Mouse (Mus musculus) midbrain, postnatal 0 days (tissue): ENCODE results near the gene C130060K24Rik. TPM values are rescaled to one million over a fixed set of nuclear protein-coding genes. Genes with fewer than 3 reads are reported as not detected.

Source experiments
- ATAC-seq: fragments of 200-750 bp; cut with Nextera tagmentation; 2 replicates; pipeline ENCODE4 v1.8.0; 2017; ENCODE audit warnings: moderate number of reproducible peaks, mild to moderate bottlenecking, moderate TSS enrichment, moderate library complexity; ENCODE audit not compliant: low FRiP score
- DNase-seq: peaks from one replicate; pipeline ENCODE4 v3.0.0-alpha.2; 2015; ENCODE audit warnings: low spot score
- H3K27ac ChIP-seq: fragments of 300-500 bp; sonication (generic); 2 replicates; pipeline ENCODE4 v1.5.1; 2014; ENCODE audit warnings: low read depth, mild to moderate bottlenecking, low read length, mixed read lengths
- H3K27me3 ChIP-seq: fragments of 300-500 bp; sonication (generic); 2 replicates; pipeline ENCODE4 v1.6.1; 2014; ENCODE audit warnings: low read length, control low read depth, mixed read lengths; ENCODE audit not compliant: insufficient read depth
- H3K36me3 ChIP-seq: fragments of 300-500 bp; sonication (generic); 2 replicates; pipeline ENCODE4 v1.6.1; 2014; ENCODE audit warnings: low read length, control low read depth, mixed read lengths; ENCODE audit not compliant: insufficient read depth
- H3K4me1 ChIP-seq: fragments of 300-500 bp; sonication (generic); 2 replicates; pipeline ENCODE4 v1.6.1; 2014; ENCODE audit warnings: mild to moderate bottlenecking, control low read depth, antibody characterized with exemption, low read length, mixed read lengths; ENCODE audit not compliant: insufficient read depth
- H3K4me2 ChIP-seq: fragments of 300-500 bp; sonication (generic); 2 replicates; pipeline ENCODE4 v1.6.1; 2014; ENCODE audit warnings: low read depth, mild to moderate bottlenecking, low read length, mixed read lengths; ENCODE audit not compliant: poor library complexity, severe bottlenecking
- H3K4me3 ChIP-seq: fragments of 300-500 bp; sonication (generic); 2 replicates; pipeline ENCODE4 v1.5.1; 2014; ENCODE audit warnings: low read depth, mild to moderate bottlenecking, low read length, moderate library complexity
- H3K9ac ChIP-seq: fragments of 300-500 bp; sonication (generic); replicated peaks from 2 replicates; pipeline ENCODE4 v1.6.1; 2014; ENCODE audit warnings: mild to moderate bottlenecking, low read length, moderate library complexity, mixed read lengths; ENCODE audit not compliant: poor library complexity, severe bottlenecking
- H3K9me3 ChIP-seq: fragments of 300-500 bp; sonication (generic); 2 replicates; pipeline ENCODE4 v1.6.1; 2016; ENCODE audit warnings: low read length, control low read depth
- CTCF ChIP-seq: IDR thresholded peaks from 2 replicates; pipeline ENCODE4 v1.5.1; 2016; ENCODE audit warnings: antibody characterized with exemption, mild to moderate bottlenecking
- WGBS: fragments of 180-500 bp; shearing (Covaris S2); extraction: QIAGEN DNeasy Blood & Tissue Kit; methylation state at CpG from one replicate; pipeline ENCODE4 v1.1.7; 2014; 5-methylcytosine and 5-hydroxymethylcytosine counted together
- polyA plus RNA-seq: library from polyadenylated mRNA; unstranded; fragments of >200 nt; fragmentation: Nextera tagmentation; extraction: Ambion mirVana; gene quantifications from 2 replicates; pipeline ENCODE4 v1.2.1, GENCODE M21; 2015
- total RNA-seq: library from RNA; depleted of rRNA; stranded (reverse); fragments of >200 nt; gene quantifications from 2 replicates; pipeline ENCODE4 v1.2.3, GENCODE M21; 2014; rRNA removed

C130060K24Rik gene
- total RNA-seq (1.6 and 5.3 TPM in 2 replicates), polyA plus RNA-seq (1.4 and 1.8 TPM in 2 replicates)

DNA sequence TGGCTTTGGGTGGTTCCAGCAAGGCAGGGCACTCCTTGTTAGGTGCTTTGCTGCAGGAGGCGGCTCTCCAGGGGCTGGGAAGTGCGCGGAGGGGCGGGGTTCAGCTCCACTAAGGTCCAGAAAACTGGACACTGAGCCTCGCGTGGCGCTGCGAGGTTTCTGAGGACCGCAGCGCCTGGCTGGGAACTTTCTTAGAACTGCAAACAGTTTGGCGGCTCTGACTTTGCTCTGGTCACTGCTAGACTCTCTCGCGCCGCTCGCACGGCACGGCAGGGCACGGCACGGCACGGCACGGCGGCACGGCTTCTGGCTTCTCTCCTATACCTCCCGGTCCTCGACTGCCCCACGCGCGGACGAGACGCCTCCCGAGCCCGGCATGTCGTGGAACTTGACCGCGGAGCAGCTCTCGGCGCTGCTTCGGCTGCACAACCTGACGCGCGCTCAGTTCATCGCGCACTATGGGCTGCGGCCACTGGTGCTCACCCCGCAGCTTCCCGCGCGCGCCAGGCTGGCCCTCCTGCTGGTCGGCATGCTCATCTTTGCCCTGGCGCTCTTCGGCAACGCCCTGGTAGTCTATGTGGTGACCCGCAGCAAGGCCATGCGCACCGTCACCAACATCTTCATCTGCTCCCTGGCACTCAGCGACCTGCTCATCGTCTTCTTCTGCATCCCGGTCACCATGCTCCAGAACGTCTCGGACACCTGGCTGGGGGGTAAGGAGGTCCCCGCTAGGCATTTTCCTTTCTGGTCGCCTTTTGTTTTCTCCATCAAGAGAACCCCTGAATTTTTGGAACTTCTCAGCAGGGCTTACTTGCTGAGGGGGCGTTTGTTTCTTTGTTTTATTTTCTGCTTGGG, at the start of gene C130060K24Rik:
Gene C130060K24Rik (plus strand): TSS at position 188 of the 855 bp plus-strand sequence.
- ATAC-seq (peak; percentile 77), DNase-seq (peak; percentile 35)
- no peak for TF ChIP-seq CTCF
- Histone ChIP-seq H3K4me1 (0 out of 2 replicates have a peak, but pooled peaks cover 3% of the 10 kb centered on the region), H3K27ac (no peak within 1 kb of the TSS), H3K4me2 (peak within 1 kb of the TSS; percentile 88), H3K36me3 (no peaks in the 10 kb centered on the region), H3K4me3 (peak within 1 kb of the TSS; percentile 46), H3K27me3 (0 out of 2 replicates have a peak, but pooled peaks cover 5% of the 10 kb centered on the region), H3K9ac (peak within 1 kb of the TSS; percentile 34), H3K9me3 (no peaks in the 10 kb centered on the region)
- under 1% methylated on average over 64 of the region's 64 CpGs for WGBS

DNA sequence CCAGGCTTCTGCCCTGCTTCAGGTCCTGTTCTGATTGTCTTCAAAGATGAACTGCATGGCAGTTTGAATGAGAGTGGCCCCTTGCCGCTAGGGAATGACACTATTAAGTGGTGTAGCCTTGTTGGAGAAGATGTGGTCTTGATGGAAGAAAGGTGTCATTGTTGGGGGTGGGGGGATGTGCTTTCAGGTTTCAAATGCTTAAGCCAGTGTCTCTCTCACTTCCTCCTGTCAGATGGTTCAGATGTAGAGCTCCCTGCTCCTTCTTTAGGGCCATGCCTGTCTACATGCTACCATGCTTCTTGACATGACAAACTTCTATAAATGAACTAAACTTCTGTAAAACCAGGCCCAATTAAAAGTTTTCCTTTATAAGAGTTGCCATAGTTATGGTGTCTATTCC, 46.7 kb upstream of the C130060K24Rik start:
- no peak overlapping the region for H3K9ac ChIP-seq
- no peak overlapping the region for H3K4me3 ChIP-seq
- no peaks in the 10 kb centered on the region for H3K4me1 ChIP-seq
- TF ChIP-seq CTCF: no peak
- no peaks in the 10 kb centered on the region for H3K36me3 ChIP-seq
- no peaks in the 10 kb centered on the region for H3K27me3 ChIP-seq
- H3K4me2 ChIP-seq: no peak overlapping the region
- DNase-seq: no peak
- 87% methylated on average over 1 of the region's 1 CpGs for WGBS
- no peaks in the 10 kb centered on the region for H3K9me3 ChIP-seq
- ATAC-seq: no peak
- no peak overlapping the region for H3K27ac ChIP-seq

DNA sequence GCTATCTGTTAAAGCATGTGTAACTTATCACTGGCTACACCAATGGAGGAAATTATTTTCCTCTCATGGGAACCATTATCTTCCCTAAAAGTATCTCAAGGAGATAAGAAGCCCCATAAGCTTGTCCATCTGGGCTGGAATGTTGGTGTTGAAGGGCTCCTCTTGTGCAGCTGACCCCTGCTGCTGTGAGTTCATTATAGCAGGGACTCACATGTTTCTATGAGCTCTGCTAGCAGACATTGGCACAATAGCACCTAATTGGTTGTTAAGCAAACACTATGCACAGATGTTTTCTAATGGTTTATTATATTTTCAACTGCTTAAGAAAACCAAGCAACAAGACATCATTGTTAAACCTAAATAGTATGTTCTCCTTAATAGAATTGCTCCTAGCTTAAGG, 41.5 kb upstream of the C130060K24Rik start:
- Histone ChIP-seq H3K36me3 (no peaks in the 10 kb centered on the region), H3K4me2 (no peak overlapping the region), H3K9ac (no peak overlapping the region), H3K4me3 (no peak overlapping the region), H3K27ac (no peak overlapping the region), H3K27me3 (no peaks in the 10 kb centered on the region), H3K4me1 (no peaks in the 10 kb centered on the region), H3K9me3 (no peaks in the 10 kb centered on the region)
- no peak for TF ChIP-seq CTCF
- ATAC-seq (no peak), DNase-seq (no peak)

DNA sequence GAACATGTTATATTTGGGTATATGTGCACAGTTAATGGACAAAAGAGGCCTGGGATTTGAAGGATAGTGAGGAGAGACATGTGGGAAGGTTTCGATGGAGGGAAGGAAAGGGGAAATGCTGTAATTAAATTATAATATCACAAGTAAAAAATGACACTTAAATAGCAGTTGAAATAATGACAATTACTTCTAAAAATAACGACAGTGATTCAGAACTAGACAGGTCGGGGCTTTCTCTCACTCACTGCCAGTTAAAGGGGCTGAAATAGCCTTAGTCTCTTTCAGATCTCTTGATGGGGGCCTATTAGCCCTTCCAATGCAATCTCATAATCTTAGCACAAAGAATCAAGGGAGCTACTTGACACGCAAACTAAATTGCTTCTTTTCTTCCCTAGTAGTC, 39.5 kb upstream of the C130060K24Rik start:
- H3K9me3 ChIP-seq: no peaks in the 10 kb centered on the region
- no peak overlapping the region for H3K9ac ChIP-seq
- no peak for TF ChIP-seq CTCF
- no peak overlapping the region for H3K27ac ChIP-seq
- no peak for DNase-seq
- no peaks in the 10 kb centered on the region for H3K27me3 ChIP-seq
- no peak for ATAC-seq
- 81% methylated on average over 4 of the region's 4 CpGs for WGBS
- H3K36me3 ChIP-seq: no peaks in the 10 kb centered on the region
- no peak overlapping the region for H3K4me3 ChIP-seq
- H3K4me1 ChIP-seq: no peaks in the 10 kb centered on the region
- no peak overlapping the region for H3K4me2 ChIP-seq

DNA sequence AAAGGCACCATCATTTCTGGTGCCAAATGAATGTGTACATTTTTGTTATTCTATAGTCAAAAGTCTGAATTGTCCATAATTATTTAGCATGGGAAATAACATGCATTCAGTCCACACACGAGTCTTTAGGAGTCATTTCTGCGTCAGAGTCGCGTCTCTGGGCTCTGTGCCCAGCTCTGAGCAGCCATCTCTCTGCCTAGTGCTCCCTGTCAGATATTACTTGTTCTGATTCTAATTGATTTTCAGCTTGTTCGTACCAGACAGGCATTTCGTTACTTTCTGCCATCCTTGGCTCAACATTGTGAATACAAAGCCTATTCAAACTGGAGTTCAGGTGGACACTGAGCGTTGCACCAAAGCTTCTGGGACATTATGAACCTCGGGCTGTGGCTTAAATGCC, 33.2 kb upstream of the C130060K24Rik start:
- H3K4me2 ChIP-seq: no peak overlapping the region
- 65% methylated on average over 8 of the region's 8 CpGs for WGBS
- H3K36me3 ChIP-seq: no peaks in the 10 kb centered on the region
- no peak overlapping the region for H3K4me3 ChIP-seq
- DNase-seq: no peak
- no peak overlapping the region for H3K27ac ChIP-seq
- no peaks in the 10 kb centered on the region for H3K27me3 ChIP-seq
- no peak for TF ChIP-seq CTCF
- H3K9ac ChIP-seq: no peak overlapping the region
- no peaks in the 10 kb centered on the region for H3K4me1 ChIP-seq
- no peak for ATAC-seq
- no peaks in the 10 kb centered on the region for H3K9me3 ChIP-seq

DNA sequence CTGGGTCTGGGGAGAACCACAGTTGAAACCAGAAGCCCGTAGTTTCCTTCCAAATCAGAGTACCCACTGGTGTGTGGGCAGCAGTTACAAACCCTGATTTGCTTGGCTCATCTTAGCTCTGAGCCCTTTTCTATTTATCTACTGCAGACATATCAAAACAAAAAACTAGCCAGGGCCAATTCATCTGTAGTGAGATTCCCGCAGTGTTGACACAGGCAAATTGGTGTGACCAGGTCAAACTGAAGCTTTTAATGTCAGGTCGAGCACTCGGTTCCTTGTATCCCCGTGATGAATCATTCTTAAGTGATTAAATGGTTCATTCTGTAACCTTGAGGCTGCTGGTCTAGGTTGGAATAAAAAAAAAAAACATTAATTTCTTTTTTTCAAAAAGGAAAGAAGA, 32.6 kb upstream of the C130060K24Rik start:
- Histone ChIP-seq H3K9me3 (no peaks in the 10 kb centered on the region), H3K4me2 (no peak overlapping the region), H3K36me3 (no peaks in the 10 kb centered on the region), H3K4me1 (no peaks in the 10 kb centered on the region), H3K27ac (no peak overlapping the region), H3K27me3 (no peaks in the 10 kb centered on the region), H3K9ac (no peak overlapping the region), H3K4me3 (no peak overlapping the region)
- ATAC-seq: no peak
- 45% methylated on average over 5 of the region's 5 CpGs for WGBS
- DNase-seq: no peak
- TF ChIP-seq CTCF: no peak
